21 mouse cellular contexts compared by ENCODE assay signal in genomic region chr15:79254661-79255060, GRCm38 (mm10). TPM values are rescaled to one million over a fixed set of nuclear protein-coding genes. Genes with fewer than 3 reads are reported as not detected.
"Had no signal": no experiment of that assay in that cellular context is flagged by ENCODE, and none has a peak within 500 bp of the region (broad histone marks: within the 10 kb centered on the region; RNA-seq: fewer than 3 reads in every experiment).

TSS of gene Slc16a8 (minus strand) at chr15:79254761.

- DNase-seq: liver, postnatal 0 days; lung, adult 2 months; lung, postnatal 14 days; lung, postnatal 36 days; right cerebral cortex, postnatal 14 days; thymus, adult 2 months; thymus, postnatal 14 days; thymus, postnatal 36 days had no signal

- H3K27ac ChIP-seq: liver, embryonic 15.5 days; lung, embryonic 15.5 days; macrophage; midbrain, embryonic 13.5 days; midbrain, embryonic 15.5 days; neural tube, embryonic 12.5 days; stomach, embryonic 15.5 days; stomach, postnatal 0 days had no signal

- H3K4me2 ChIP-seq: liver, embryonic 15.5 days; lung, embryonic 15.5 days; midbrain, embryonic 11.5 days; midbrain, embryonic 13.5 days; midbrain, embryonic 15.5 days; neural tube, embryonic 12.5 days; stomach, embryonic 15.5 days had no signal

- H3K9ac ChIP-seq: liver, embryonic 15.5 days; liver, postnatal 0 days; lung, embryonic 15.5 days; midbrain, embryonic 13.5 days; midbrain, embryonic 15.5 days; neural tube, embryonic 12.5 days; stomach, embryonic 15.5 days had no signal

- H3K36me3 ChIP-seq: liver, embryonic 15.5 days; lung, embryonic 15.5 days; midbrain, embryonic 15.5 days; stomach, embryonic 15.5 days had no signal

- H3K9me3 ChIP-seq: liver, embryonic 15.5 days; lung, embryonic 15.5 days; megakaryocyte, embryonic 14.5 days; midbrain, embryonic 13.5 days; midbrain, embryonic 15.5 days; neural tube, embryonic 12.5 days; stomach, embryonic 15.5 days had no signal

- ATAC-seq: liver, postnatal 0 days; lung, postnatal 0 days; midbrain, embryonic 13.5 days; midbrain, embryonic 15.5 days had no signal

- H3K4me3 ChIP-seq: liver, embryonic 15.5 days; lung, embryonic 15.5 days; megakaryocyte, embryonic 14.5 days; midbrain, embryonic 13.5 days; midbrain, embryonic 15.5 days; neural tube, embryonic 12.5 days; stomach, embryonic 15.5 days had no signal

RNA-seq across cellular contexts. Expression of gene Slc16a8, which starts in this region (rescaled TPM):
- polyA plus RNA-seq: liver, embryonic 15.5 days; liver, postnatal 0 days; macrophage; spleen, adult 2 months; testis, adult 2 months had no signal
